ENCODE assay signal across 10 mouse cellular contexts in the genomic region with DNA sequence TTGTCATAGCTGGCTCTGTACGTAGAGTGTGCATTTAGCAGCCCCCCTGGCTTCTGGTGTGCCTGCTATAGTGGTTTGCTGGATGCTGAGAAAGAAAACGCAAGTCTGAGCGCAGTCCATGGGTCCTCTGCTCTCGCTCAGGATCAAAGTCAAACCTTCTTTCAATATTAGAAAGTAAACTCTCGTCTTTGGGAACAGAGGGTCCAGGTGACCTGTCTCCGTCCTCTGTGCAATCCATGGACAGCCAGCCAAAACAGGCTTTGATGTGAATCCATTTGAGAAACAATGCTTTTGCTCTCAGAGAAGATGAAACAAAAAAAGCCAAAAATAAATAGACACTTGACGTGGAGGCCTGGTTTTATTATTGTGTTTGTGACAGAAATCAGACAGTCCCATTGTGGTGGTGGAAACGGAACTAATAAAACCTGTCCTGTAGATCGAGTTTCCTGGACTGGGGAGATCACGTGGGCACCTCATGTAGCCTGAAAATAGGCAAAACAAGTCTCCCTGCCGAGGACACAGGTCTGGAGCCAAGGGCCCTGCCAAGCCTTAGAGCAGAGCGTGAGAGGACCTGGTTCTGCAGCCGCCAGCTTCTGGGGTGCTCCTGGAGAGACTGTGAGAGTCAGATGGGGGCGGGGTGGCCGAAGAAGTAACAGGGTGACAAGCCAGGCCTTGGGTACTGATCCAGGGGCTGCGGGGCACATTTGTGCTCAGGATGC. TPM values are rescaled to one million over a fixed set of nuclear protein-coding genes. Genes with fewer than 3 reads are reported as not detected.
DNase-seq lines count a peak whose midpoint lies in the region; ATAC-seq lines count a peak whose summit lies in the region.
"Had no signal": no experiment of that assay in that cellular context is flagged by ENCODE, and none has a peak within 500 bp of the region (broad histone marks: within the 10 kb centered on the region; RNA-seq: fewer than 3 reads in every experiment).

No protein-coding gene starts in this region.

- WGBS in kidney, embryonic 16.5 days = 62% methylated on average over 16 of the region's 16 CpGs
- 64% methylated on average over 16 of the region's 16 CpGs for WGBS in kidney, embryonic 15.5 days
- WGBS in stomach, embryonic 15.5 days = 69% methylated on average over 16 of the region's 16 CpGs

- no peak overlapping the region for H3K4me3 ChIP-seq in kidney, embryonic 16.5 days (ENCODE audit: low read length)
- no peak overlapping the region for H3K4me3 ChIP-seq in kidney, embryonic 15.5 days (replicated peaks)
- no peak overlapping the region for H3K4me3 ChIP-seq in stomach, embryonic 15.5 days (replicated peaks)

- H3K9me3 ChIP-seq in kidney, embryonic 16.5 days (ENCODE audit: low read length) = no peaks in the 10 kb centered on the region
- H3K9me3 ChIP-seq in kidney, embryonic 15.5 days (replicated peaks) = no peaks in the 10 kb centered on the region
- no peaks in the 10 kb centered on the region for H3K9me3 ChIP-seq in stomach, embryonic 15.5 days
- H3K9me3 ChIP-seq: G1E had no signal

- H3K9ac ChIP-seq in kidney, embryonic 16.5 days (replicated peaks; ENCODE audit: low read length) = no peak overlapping the region
- H3K9ac ChIP-seq in kidney, embryonic 15.5 days = no peak overlapping the region
- H3K9ac ChIP-seq in stomach, embryonic 15.5 days = no peak overlapping the region

- peak; percentile 66 for DNase-seq in kidney, adult 11 months
- peak; percentile 89 to 90 for DNase-seq in cerebellum, postnatal 25 days
- DNase-seq in natural killer cell, adult 2 months (ENCODE audit: low spot score in 2 of 2) = no peak
- DNase-seq in embryo, embryonic 9.5 days (ENCODE audit: extremely low spot score) = no peak
- DNase-seq: retina, postnatal 1 day had no signal

- H3K27ac ChIP-seq in kidney, embryonic 16.5 days (ENCODE audit: low read length) = no peak overlapping the region
- H3K27ac ChIP-seq in kidney, embryonic 15.5 days = 0 out of 2 replicates have a peak overlapping the region, but pooled peaks have one; percentile 18
- H3K27ac ChIP-seq in stomach, embryonic 15.5 days = 0 out of 2 replicates have a peak overlapping the region, but pooled peaks have one; percentile 26

- no peaks in the 10 kb centered on the region for H3K27me3 ChIP-seq in kidney, embryonic 16.5 days (ENCODE audit: insufficient read depth, low read length)
- H3K27me3 ChIP-seq in kidney, embryonic 15.5 days = no peaks in the 10 kb centered on the region
- no peaks in the 10 kb centered on the region for H3K27me3 ChIP-seq in stomach, embryonic 15.5 days (replicated peaks)

- H3K4me1 ChIP-seq in kidney, embryonic 16.5 days (ENCODE audit: insufficient read depth, low read length) = peaks cover 4% of the 10 kb centered on the region; the same call in 1 of the 2 replicates
- H3K4me1 ChIP-seq in kidney, embryonic 15.5 days = peaks cover 16% of the 10 kb centered on the region
- H3K4me1 ChIP-seq in stomach, embryonic 15.5 days = no peaks in the 10 kb centered on the region

- H3K4me2 ChIP-seq in kidney, embryonic 16.5 days (replicated peaks; ENCODE audit: low read depth, low read length) = no peak overlapping the region
- no peak overlapping the region for H3K4me2 ChIP-seq in kidney, embryonic 15.5 days
- H3K4me2 ChIP-seq in stomach, embryonic 15.5 days = no peak overlapping the region

- no peak for ATAC-seq in kidney, embryonic 16.5 days (ENCODE audit: low FRiP score, low TSS enrichment)
- no peak for ATAC-seq in kidney, embryonic 15.5 days (replicated peaks; ENCODE audit: low FRiP score)
- ATAC-seq in stomach, embryonic 15.5 days (ENCODE audit: insufficient read depth, low FRiP score, low read depth) = no peak
- ATAC-seq in megakaryocyte-erythroid progenitor cell, adult 5-6 weeks (replicated peaks; ENCODE audit: low FRiP score, low TSS enrichment, poor library complexity, severe bottlenecking) = no peak

- peaks cover 5% of the 10 kb centered on the region; the same call in 1 of the 2 replicates for H3K36me3 ChIP-seq in kidney, embryonic 16.5 days (ENCODE audit: insufficient read depth, low read length)
- H3K36me3 ChIP-seq in kidney, embryonic 15.5 days = peaks cover 10% of the 10 kb centered on the region; the same call in 1 of the 2 replicates
- H3K36me3 ChIP-seq in stomach, embryonic 15.5 days = no peaks in the 10 kb centered on the region

RNA-seq across cellular contexts. Expression of gene Rab4a, which starts 7.5 kb away (rescaled TPM):
- polyA plus RNA-seq in kidney, embryonic 16.5 days (2015; fragmentation: Nextera tagmentation; extraction: Ambion mirVana) = 50.8 and 51.5 TPM in 2 replicates
- 39.6 and 44.9 TPM in 2 replicates for polyA plus RNA-seq in kidney, embryonic 15.5 days (2015; fragmentation: Nextera tagmentation; extraction: Ambion mirVana)
- polyA plus RNA-seq in stomach, embryonic 15.5 days (2015; fragmentation: Nextera tagmentation; extraction: Ambion mirVana) = 46.7 and 49.1 TPM in 2 replicates
- 77.5 and 84.1 TPM in 2 replicates for total RNA-seq in megakaryocyte-erythroid progenitor cell, adult 5-6 weeks (2014; fragmentation: Nextera tagmentation)
- 23.6 and 42.7 TPM in 2 replicates for total RNA-seq in megakaryocyte-erythroid progenitor cell, adult 5-6 weeks (2017)

RNA-seq across cellular contexts. Expression of gene Ccsap, which starts 46.7 kb away (rescaled TPM):
- polyA plus RNA-seq in kidney, embryonic 16.5 days (2015; fragmentation: Nextera tagmentation; extraction: Ambion mirVana) = 2.9 and 3.3 TPM in 2 replicates
- polyA plus RNA-seq in kidney, embryonic 15.5 days (2015; fragmentation: Nextera tagmentation; extraction: Ambion mirVana) = 3.5 TPM in 2 replicates
- polyA plus RNA-seq in stomach, embryonic 15.5 days (2015; fragmentation: Nextera tagmentation; extraction: Ambion mirVana) = 3.4 and 3.9 TPM in 2 replicates
- 7.9 and 11.6 TPM in 2 replicates for total RNA-seq in megakaryocyte-erythroid progenitor cell, adult 5-6 weeks (2014; fragmentation: Nextera tagmentation)
- 11.2 and 12.4 TPM in 2 replicates for total RNA-seq in megakaryocyte-erythroid progenitor cell, adult 5-6 weeks (2017)

Comparison
In these comparisons a context has a peak if more than half of its experiments do, and no peak if none do; other contexts are left out.
1. DNase-seq: peak in kidney, adult 11 months (single experiment) and cerebellum, postnatal 25 days (2 of 2); none in natural killer cell, adult 2 months (0 of 2) and embryo, embryonic 9.5 days (single experiment).